Mouse (Mus musculus): ENCODE results near the gene Cfap299.

DNA sequence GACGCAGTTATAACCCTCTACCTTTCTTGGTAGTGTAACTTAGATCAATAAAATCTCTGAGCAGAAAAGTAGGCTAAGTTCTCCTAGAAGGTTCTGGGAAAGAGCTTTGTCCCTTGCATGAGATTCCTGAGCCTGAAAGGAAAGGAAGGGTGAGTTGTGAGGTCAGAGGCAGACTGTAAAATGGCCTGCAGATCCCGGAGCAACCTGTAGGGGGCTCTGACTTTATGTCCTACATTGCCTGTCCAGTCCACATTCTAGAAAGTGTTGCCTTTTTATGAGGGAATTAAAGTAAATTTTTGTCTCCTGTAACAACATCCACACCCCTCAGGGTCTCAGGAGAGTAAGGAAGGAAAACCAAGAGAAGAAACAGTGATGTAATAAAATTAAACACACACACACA, 81.0 kb downstream of the Cfap299 start:
- TF ChIP-seq GATA1 (IDR thresholded peaks at IDR 0.05; ENCODE audit: low read length) (no peak), TAL1 (IDR thresholded peaks at IDR 0.05; ENCODE audit: low read length) (no peak)
